Mouse (Mus musculus): Measurements from ENCODE around the gene Sspo.

DNA sequence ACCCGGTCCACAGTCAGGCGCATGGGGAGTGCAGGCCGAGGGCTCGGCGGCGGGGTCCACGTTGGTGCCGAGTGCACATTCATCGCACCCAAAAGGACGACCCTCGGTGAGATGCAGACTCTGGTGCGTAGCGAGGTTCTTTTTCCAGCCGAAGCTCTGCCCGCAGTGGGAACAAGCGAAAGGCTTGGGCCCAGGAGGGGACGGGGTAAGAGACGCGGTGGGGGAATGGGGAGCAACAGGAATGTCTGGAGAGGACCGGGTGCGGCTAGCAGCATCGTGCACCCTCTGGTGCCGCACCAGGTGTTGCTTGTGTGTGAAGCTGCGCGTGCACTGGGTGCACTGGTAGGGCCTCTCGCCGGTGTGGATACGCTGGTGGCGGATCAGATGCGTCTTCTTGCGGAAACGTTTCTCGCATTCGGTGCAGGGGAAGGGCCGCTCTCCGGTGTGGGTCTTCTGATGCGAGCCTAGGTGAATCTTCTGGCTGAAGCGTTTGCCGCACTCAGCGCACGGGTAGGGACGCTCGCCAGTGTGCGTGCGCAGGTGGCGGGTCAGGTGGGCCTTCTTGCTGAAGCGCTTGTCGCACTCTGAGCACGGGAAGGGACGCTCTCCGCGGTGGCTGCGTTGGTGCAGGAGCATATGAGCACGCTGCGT, 9.4 kb upstream of the Sspo start:
- TF ChIP-seq CTCF (IDR thresholded peaks at IDR 0.05; ENCODE audit: control insufficient read depth, insufficient read depth, low read length) (no peak), POLR2A (IDR thresholded peaks at IDR 0.05; ENCODE audit: borderline replicate concordance, control insufficient read depth, low read depth, low read length) (no peak)

Data from bone marrow, adult 2 months (tissue).